Mouse (Mus musculus): Measurements from ENCODE around the gene Xrcc5. TPM values are rescaled to one million over a fixed set of nuclear protein-coding genes. Genes with fewer than 3 reads are reported as not detected.

The Xrcc5 gene
- polyA plus RNA-seq, 1 experiment from 2014 or later: 72.0 TPM

- Histone ChIP-seq H3K27me3 (ENCODE audit: control insufficient read depth, insufficient read depth, low read length) (no peaks in the 10 kb centered on the region), H3K9ac (ENCODE audit: low read depth, low read length) (no peak overlapping the region), H3K9me3 (ENCODE audit: control insufficient read depth, low read length) (no peaks in the 10 kb centered on the region), H3K4me1 (ENCODE audit: control insufficient read depth, insufficient read depth, low read length) (no peaks in the 10 kb centered on the region), H3K36me3 (ENCODE audit: control insufficient read depth, insufficient read depth, low read length) (no peaks in the 10 kb centered on the region), H3K4me2 (replicated peaks; ENCODE audit: low read depth, low read length) (no peak overlapping the region), H3K4me3 (ENCODE audit: low read length) (no peak overlapping the region), H3K27ac (ENCODE audit: low read depth, low read length) (no peak overlapping the region)
- 85% methylated on average over 1 of the region's 1 CpGs for WGBS
- ATAC-seq (ENCODE audit: low FRiP score, low TSS enrichment): no peak
These were observed 125.4 kb downstream of the Xrcc5 start for GRCm38 (mm10) chr1:72432579-72432978.

- Histone ChIP-seq H3K4me2 (replicated peaks; ENCODE audit: low read depth, low read length) (no peak overlapping the region), H3K27me3 (ENCODE audit: control insufficient read depth, insufficient read depth, low read length) (no peaks in the 10 kb centered on the region), H3K9me3 (ENCODE audit: control insufficient read depth, low read length) (no peaks in the 10 kb centered on the region), H3K4me1 (ENCODE audit: control insufficient read depth, insufficient read depth, low read length) (no peaks in the 10 kb centered on the region), H3K4me3 (ENCODE audit: low read length) (no peak overlapping the region), H3K9ac (ENCODE audit: low read depth, low read length) (no peak overlapping the region), H3K27ac (ENCODE audit: low read depth, low read length) (no peak overlapping the region), H3K36me3 (ENCODE audit: control insufficient read depth, insufficient read depth, low read length) (no peaks in the 10 kb centered on the region)
- WGBS: 69% methylated on average over 3 of the region's 3 CpGs
- ATAC-seq (ENCODE audit: low FRiP score, low TSS enrichment): no peak
These were observed 127.3 kb downstream of the Xrcc5 start for GRCm38 (mm10) chr1:72434510-72434909.

- no peak overlapping the region for H3K27ac ChIP-seq (ENCODE audit: low read depth, low read length)
- no peaks in the 10 kb centered on the region for H3K4me1 ChIP-seq (ENCODE audit: control insufficient read depth, insufficient read depth, low read length)
- H3K9me3 ChIP-seq (ENCODE audit: control insufficient read depth, low read length): no peaks in the 10 kb centered on the region
- H3K27me3 ChIP-seq (ENCODE audit: control insufficient read depth, insufficient read depth, low read length): no peaks in the 10 kb centered on the region
- no peak overlapping the region for H3K4me3 ChIP-seq (ENCODE audit: low read length)
- no peak overlapping the region for H3K4me2 ChIP-seq (replicated peaks; ENCODE audit: low read depth, low read length)
- WGBS: 78% methylated on average over 5 of the region's 5 CpGs
- no peak overlapping the region for H3K9ac ChIP-seq (ENCODE audit: low read depth, low read length)
- no peak for ATAC-seq (ENCODE audit: low FRiP score, low TSS enrichment)
- no peaks in the 10 kb centered on the region for H3K36me3 ChIP-seq (ENCODE audit: control insufficient read depth, insufficient read depth, low read length)
These were observed 129.7 kb downstream of the Xrcc5 start for GRCm38 (mm10) chr1:72436967-72437366.

GRCm38 (mm10) chr1:72439146-72439545 is 131.9 kb downstream of the Xrcc5 start:
- ATAC-seq (ENCODE audit: low FRiP score, low TSS enrichment): no peak
- WGBS: 69% methylated on average over 8 of the region's 8 CpGs
- Histone ChIP-seq H3K36me3 (ENCODE audit: control insufficient read depth, insufficient read depth, low read length) (no peaks in the 10 kb centered on the region), H3K4me2 (replicated peaks; ENCODE audit: low read depth, low read length) (no peak overlapping the region), H3K4me3 (ENCODE audit: low read length) (no peak overlapping the region), H3K4me1 (ENCODE audit: control insufficient read depth, insufficient read depth, low read length) (peaks cover 6% of the 10 kb centered on the region), H3K9ac (ENCODE audit: low read depth, low read length) (no peak overlapping the region), H3K27ac (ENCODE audit: low read depth, low read length) (no peak overlapping the region), H3K9me3 (ENCODE audit: control insufficient read depth, low read length) (no peaks in the 10 kb centered on the region), H3K27me3 (ENCODE audit: control insufficient read depth, insufficient read depth, low read length) (no peaks in the 10 kb centered on the region)

- 37% methylated on average over 2 of the region's 2 CpGs for WGBS
- H3K36me3 ChIP-seq (ENCODE audit: control insufficient read depth, insufficient read depth, low read length): no peaks in the 10 kb centered on the region
- H3K9me3 ChIP-seq (ENCODE audit: control insufficient read depth, low read length): no peaks in the 10 kb centered on the region
- no peak overlapping the region for H3K4me2 ChIP-seq (replicated peaks; ENCODE audit: low read depth, low read length)
- H3K27ac ChIP-seq (ENCODE audit: low read depth, low read length): no peak overlapping the region
- H3K4me1 ChIP-seq (ENCODE audit: control insufficient read depth, insufficient read depth, low read length): peaks cover 6% of the 10 kb centered on the region
- no peak overlapping the region for H3K4me3 ChIP-seq (ENCODE audit: low read length)
- H3K9ac ChIP-seq (ENCODE audit: low read depth, low read length): no peak overlapping the region
- no peaks in the 10 kb centered on the region for H3K27me3 ChIP-seq (ENCODE audit: control insufficient read depth, insufficient read depth, low read length)
- no peak for ATAC-seq (ENCODE audit: low FRiP score, low TSS enrichment)
These were observed 135.5 kb downstream of the Xrcc5 start for GRCm38 (mm10) chr1:72442747-72443146.

Other genes starting within 250 kb of the Xrcc5 start
- 5.1 and 6.2 TPM in 2 replicates for gene Mreg, start 95.1 kb upstream of the Xrcc5 start, polyA plus RNA-seq (2014; fragmentation: Nextera tagmentation; extraction: Ambion mirVana)
- 43.3 and 46.0 TPM in 2 replicates for gene Pecr, start 23.1 kb upstream of the Xrcc5 start, polyA plus RNA-seq (2014; fragmentation: Nextera tagmentation; extraction: Ambion mirVana)
- gene Tmem169, start 23.1 kb upstream of the Xrcc5 start, polyA plus RNA-seq (2014; fragmentation: Nextera tagmentation; extraction: Ambion mirVana): 1.8 and 3.3 TPM in 2 replicates
- not detected in 2 replicates for gene March4, start 229.5 kb downstream of the Xrcc5 start, polyA plus RNA-seq (2014; fragmentation: Nextera tagmentation; extraction: Ambion mirVana)

All from kidney, embryonic 14.5 days (tissue).